Mouse (Mus musculus) regulatory T cell (primary cell): Measurements from ENCODE around the gene Coro6.

ENCODE experiments used
- in situ Hi-C: fragments of 300-600 bp; cut with MboI, MseI; formaldehyde crosslinking; loops from one replicate; pipeline ENCODE4 v1.15.1; 2025; ENCODE audit warnings: high pct_unique_total_duplicates

Gene Coro6

DNA sequence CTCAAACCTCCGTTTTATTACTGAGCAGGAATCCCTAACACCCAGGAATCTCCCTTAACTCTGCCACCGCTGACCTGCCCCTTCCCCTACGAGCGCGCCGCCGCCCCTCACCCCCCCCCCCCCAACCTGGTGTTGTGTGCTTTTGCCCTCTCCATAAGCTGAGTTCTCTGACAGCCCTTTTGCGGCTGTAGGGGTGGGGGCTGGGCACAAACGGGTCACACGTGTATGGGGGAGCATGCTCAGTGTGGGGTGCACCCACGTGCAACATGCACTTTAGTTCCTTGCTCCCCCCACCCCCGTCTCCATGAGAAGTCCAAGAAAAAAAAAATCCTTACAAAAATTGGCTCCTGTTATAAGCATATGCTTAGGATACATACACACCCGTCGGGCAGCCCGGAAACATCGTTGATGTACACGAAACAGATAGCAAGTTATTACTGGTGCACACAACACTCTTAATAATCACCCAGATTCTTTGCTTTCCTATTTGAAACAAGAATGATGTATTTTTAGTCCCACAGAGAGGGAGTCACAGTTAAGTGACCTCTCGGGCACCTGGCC, 30.2 kb downstream of the Coro6 start:
- in situ Hi-C loops = loop anchor here (10.0 kb wide), 1 partner anchor 132 kb away; no protein-coding TSS in a partner anchor

DNA sequence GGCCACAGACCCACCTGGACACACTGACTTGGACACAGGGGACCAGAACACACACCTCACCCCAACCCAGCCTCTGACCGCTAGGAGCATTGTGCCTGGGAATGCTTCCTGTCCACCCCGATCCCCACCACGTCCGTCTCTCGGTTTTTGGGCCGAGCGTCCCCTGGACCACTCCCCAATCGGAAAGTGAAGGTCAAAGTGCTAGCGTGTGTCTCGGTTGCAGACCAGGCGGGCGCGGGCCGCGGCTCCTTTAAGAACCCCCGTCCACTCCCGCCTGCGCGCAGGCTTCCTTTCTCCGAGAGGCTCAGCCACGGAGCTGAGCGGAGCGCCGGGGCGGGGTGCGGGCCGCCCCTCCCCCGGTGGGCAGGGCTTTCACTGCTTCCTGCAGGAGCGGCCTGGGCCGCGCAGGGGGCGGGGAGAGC, 30.7 kb downstream of the Coro6 start:
- in situ Hi-C loops = loop anchor here (10.0 kb wide), 1 partner anchor 132 kb away; no protein-coding TSS in a partner anchor

DNA sequence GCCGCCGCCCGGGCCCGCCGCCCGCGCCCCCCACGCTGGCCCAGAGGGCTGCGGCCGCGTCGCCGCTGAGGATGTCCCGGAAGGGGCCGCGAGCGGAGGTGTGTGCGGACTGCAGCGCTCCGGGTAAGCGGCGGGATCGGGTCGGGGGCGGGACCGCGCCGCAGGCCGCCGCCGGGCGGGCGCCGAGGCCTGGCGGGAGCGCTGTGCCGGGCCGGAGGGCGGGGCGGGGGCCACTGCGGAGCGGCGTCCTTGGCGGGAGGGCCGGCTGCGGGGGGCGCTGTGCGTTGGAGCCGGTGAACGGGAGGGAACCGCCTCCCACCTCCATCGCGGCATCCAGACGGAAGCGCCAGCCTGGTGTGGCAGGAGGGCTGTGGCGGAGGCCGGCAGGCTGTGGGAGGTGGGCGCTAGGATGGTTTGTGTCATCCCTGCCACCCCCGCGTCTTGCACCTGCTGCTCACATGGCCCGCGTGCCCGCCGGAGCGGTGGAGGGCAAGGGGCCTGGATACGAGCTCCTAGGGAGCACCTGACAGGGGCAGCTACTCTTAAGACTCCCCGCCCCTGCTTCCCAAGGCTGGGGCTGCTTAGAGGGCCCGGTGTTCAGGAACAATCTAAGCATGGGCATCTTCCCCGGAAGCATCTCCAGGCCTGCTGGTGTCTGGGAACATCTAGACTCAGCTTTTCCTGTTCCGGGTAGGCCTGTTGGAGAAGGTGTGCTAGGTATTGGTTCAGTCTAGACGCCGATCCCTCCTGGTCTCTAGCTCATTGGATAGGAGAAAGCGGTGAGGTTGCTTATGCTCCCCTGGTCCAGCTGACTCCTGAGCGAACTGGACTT, 31.5 kb downstream of the Coro6 start, which contains the start of gene Git1:
Gene Git1 (plus strand): TSS at position 51 of the 832 bp plus-strand sequence.
- in situ Hi-C loops = loop anchor here (10.0 kb wide), 1 partner anchor 131 kb away; no protein-coding TSS in a partner anchor

DNA sequence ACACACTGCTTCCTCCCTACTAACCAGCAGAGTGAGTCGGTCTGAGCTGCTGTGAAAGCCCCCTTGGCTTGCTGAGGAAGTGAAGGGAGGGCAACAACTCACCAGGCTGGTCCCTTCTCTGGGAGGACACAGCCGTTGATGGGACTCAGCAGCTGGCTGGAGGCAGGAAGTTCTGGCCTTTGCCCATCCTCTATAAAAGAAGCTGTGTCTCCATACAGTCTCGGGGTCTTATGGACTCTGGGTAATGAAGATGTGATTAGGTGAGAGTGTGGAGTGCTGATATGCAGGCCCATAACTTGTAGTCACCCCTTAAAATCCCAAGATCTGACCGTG, 32.1 kb downstream of the Coro6 start:
- in situ Hi-C loops = loop anchor here (10.0 kb wide), 1 partner anchor 130 kb away; no protein-coding TSS in a partner anchor

DNA sequence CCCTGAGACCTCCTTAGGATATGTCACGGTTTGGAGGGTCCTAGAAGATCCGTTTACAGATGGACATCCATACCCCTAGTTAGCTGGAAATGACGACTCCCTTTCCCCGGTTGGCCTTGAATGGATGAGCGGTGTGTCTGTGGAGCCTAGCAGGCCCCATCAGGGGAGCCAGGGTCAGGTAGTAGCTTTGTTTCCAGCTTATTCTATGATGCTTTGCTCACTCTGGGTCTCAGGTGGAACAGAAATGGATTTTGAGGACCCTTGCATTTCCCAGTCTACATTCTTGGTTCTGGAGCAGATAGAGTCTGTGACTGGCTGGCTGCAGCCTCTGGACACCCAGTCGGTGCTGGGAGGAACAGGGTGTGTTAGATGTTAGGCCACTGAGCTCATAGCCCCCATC, 32.6 kb downstream of the Coro6 start:
- in situ Hi-C loops = loop anchor here (10.0 kb wide), 1 partner anchor 130 kb away; no protein-coding TSS in a partner anchor

- in situ Hi-C loops = loop anchor here (10.0 kb wide), 1 partner anchor 129 kb away; no protein-coding TSS in a partner anchor
These were observed 33.3 kb downstream of the Coro6 start for GRCm38 (mm10) chr11:77495507-77495906.

DNA sequence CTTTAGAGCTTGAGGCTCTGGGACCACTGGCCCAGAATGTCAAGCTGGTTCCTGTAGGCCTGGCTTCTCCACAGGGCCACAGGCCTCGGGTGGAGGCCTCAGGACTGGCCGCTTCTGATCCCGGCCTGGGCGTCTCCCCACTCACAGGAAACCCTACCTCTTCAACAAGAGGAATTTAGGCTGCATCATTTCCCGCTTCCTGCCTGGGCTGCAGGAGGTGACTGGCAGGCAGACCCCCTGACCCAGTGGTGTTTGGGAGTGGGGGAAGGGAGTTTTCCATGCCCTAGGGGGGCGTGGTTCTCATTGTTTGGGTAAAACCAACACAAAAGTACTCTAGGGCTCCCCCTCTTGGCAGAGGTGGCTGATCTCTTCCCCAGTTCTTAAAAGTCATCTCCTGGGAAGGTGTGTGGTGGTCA, 35.1 kb downstream of the Coro6 start:
- in situ Hi-C loops = loop anchor here (10.0 kb wide), 1 partner anchor 127 kb away; no protein-coding TSS in a partner anchor

DNA sequence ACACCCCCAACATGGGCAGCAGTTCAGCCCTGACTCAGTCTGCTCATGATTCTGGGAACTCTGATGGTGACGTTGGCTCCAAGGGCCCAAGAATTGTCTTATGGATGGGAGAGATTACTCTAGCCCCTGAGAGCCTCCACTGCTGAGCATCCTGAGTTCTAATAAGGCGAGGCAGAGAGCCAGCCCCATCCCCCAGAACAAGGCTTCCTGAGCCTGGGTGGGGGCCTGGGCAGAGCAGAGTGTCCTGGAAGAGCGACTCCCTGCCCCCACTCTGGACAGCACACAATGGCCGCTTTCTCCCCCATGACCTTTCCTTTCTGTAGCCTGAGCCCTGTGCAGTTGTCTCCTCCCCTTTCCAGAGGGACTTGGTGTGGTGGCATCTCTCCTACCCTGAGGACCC, 35.6 kb downstream of the Coro6 start:
- in situ Hi-C loops = loop anchor here (10.0 kb wide), 1 partner anchor 127 kb away; no protein-coding TSS in a partner anchor

- in situ Hi-C loops = loop anchor here (10.0 kb wide), 1 partner anchor 126 kb away; no protein-coding TSS in a partner anchor
These were observed 36.3 kb downstream of the Coro6 start for GRCm38 (mm10) chr11:77498261-77499139.

GRCm38 (mm10) chr11:77499354-77499753, 37.1 kb downstream of the Coro6 start:
- in situ Hi-C loops = loop anchor here (10.0 kb wide), 1 partner anchor 125 kb away; no protein-coding TSS in a partner anchor

DNA sequence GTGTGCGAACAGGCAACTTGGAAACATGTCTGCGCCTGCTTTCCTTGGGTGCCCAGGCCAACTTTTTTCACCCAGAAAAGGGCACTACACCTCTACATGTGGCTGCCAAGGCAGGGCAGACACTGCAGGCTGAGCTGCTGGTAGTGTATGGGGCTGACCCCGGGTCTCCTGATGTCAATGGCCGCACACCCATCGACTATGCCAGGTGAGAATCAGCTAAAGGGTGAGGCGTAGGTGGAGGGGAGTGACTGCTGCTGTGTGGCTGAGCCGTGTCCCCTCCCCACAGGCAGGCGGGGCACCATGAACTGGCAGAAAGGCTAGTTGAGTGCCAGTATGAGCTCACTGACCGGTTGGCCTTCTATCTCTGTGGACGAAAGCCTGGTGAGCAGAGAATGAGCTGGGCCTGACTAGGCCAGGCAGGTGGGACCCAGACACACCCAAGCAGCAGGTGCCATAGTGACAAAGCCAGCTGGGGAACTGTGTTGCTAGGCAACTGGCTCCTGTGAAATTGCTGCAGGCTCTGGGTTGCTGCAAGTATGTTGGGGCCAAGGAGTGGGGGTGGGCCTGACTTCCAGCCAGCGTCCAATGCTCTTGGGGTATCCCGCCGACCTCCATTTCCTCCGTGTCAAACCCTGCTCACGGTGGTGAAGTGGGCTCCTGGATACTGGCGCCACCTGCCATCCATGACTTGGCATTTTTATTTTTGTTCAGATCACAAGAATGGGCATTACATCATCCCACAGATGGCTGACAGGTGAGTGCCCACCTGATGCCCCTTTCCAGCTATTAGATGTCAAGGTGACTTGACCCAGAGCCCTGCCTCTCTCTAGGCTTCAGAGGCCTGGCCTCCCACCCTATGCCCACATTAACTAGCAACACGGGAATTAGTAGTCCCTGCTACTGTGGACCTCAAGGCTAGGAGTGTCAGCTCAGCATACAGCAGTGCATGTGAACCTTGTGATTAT, 38.4 kb downstream of the Coro6 start:
- in situ Hi-C loops = no loop called here

- in situ Hi-C loops = no loop called here
These were observed 39.2 kb downstream of the Coro6 start for GRCm38 (mm10) chr11:77501392-77501791.

DNA sequence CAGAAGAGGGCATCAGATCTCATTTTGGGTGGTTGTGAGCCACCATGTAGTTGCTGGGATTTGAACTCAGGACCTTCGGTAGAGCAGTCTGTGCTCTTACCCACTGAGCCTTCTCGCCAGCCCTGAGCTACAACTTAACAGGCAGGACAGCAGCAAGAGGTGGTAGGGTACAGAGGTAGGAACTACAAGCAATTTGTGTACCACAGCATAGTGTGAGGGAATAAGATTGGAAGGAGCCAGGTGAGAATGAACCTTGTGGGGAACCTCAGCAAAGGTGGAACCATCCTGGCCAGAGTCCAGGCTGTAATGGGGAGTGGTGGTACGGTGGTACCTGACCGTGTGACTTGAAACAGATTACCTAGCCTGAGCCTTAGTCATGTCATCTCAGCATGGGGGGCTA, 39.8 kb downstream of the Coro6 start:
- in situ Hi-C loops = no loop called here

- in situ Hi-C loops = no loop called here
These were observed 40.3 kb downstream of the Coro6 start for GRCm38 (mm10) chr11:77502481-77502880.

DNA sequence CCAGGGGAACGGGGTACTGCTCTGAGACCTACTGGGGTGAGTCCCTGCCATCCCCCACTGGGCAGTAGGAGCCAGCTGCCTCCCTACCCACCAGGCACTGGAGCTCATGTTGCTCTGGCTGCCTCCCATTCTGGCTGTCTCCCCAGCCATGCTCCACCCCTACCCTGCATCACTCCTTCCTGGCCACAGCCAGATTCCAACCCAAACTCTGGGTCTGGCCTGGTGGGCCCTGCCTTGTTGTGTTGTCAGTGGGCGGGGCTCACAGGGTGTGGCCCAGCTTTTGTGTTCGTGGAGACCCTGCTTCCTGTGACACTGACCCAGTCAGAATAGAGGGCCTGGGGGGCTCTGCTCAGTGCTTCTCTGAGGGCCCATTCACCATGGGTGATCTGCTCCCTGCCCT, 41.3 kb downstream of the Coro6 start:
- in situ Hi-C loops = no loop called here

DNA sequence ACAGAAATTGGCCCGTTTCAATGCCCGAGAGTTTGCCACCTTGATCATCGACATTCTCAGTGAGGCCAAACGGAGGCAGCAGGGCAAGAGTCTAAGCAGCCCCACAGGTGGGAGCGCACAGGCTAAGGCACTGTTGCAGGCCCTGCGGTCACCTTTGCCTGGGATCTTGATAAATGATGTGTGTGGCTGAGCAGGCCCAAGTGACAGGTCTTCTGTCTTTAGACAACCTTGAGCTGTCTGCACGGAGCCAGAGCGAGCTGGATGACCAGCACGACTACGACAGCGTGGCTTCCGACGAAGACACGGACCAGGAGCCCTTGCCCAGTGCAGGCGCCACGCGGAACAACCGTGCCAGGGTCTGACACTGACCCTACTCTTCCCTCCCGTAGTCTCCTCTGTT, 42.2 kb downstream of the Coro6 start:
- in situ Hi-C loops = no loop called here

GRCm38 (mm10) chr11:77505291-77505980, 43.2 kb downstream of the Coro6 start:
- in situ Hi-C loops = no loop called here

DNA sequence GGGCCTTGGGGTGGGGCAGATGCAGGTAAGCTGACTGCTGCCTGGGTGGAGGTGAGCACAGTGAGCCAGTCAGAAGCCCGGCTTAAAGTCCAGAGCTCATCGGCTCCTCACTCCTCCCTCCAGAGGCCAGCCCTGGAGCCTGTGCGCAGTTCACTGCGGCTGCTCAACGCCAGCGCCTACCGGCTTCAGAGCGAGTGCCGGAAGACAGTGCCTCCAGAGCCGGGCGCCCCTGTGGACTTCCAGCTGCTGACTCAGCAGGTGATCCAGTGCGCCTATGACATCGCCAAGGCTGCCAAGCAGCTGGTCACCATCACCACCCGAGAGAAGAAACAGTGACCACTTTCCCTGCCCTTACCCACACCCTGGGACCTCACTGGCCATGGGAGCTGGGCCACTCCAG, 44.1 kb downstream of the Coro6 start:
- in situ Hi-C loops = no loop called here

DNA sequence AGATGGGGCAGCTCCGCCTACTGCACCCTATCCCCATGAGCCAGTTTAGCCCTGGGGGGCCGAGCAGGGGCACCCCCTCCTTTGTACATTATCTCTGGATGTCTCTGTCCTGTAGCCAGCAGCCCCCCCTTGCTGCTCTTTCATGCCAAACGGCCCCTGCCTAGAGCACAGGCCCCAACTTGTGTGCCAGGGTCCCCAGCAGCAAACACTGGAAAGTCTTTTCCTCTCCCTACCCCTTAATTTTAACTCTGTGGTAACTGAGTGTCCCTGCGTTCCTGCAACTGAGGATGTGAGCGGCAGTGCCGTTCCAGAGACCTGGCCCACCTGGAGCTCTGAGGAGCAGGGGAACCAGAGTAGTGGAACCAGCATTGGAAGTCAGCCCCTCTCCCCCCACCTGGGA, 44.7 kb downstream of the Coro6 start:
- in situ Hi-C loops = no loop called here

DNA sequence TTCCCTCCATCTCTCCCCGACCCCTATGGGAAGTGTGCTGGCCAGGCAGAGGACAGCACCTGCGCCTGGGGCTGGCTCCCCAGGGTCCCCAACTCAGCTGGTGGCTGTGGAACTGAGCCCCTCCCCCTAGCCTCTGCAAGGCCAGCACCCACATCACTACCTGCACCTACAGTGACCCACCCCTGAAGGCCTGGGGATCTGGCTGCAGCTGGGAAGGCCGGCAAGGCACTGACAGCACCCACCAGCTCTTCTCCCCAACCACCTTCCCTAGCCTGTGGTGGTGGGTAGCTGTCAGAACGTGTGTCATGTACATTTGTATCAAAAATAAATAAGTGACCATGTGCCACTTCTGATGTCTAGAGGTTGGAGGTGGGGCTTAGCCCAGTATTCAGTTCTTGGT, 45.2 kb downstream of the Coro6 start:
- in situ Hi-C loops = no loop called here
